Mouse (Mus musculus): ENCODE results near the gene 5430427O19Rik. TPM values are rescaled to one million over a fixed set of nuclear protein-coding genes. Genes with fewer than 3 reads are reported as not detected.

The 5430427O19Rik gene
- total RNA-seq (2021), result under 1 TPM in 1 of 2 experiments, not detected in 1; 0.14 TPM

DNA sequence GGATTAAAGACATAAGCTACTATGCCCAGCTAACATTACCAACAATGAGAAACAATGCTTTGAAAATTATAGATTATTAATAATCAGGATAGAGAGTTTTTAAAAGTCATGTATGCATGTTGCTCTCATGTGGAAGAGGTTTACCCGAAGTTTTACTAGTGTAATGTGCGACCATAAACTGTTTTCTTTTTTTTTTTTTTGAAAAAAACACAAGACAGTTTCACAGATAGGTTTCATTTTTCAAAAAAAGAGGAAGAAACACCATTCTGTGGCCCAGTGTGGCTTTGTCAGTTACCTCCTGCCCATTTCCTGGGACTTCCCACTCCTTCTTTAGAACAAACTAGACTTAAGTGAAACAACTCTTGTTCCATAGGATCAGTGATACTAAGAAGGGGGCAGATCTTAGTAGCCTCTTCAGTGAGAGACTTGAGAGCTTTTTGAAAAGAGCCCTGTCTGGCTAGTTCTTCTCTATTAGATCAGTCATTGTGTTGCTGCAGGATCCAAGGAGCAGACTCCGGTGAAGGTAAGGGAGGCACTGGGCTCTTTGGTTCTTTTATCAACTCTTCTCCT is at the start of gene 5430427O19Rik:
Gene 5430427O19Rik, plus strand, starts transcription at position 441 of the 570 bp plus-strand sequence.
- DNase-seq (ENCODE audit: extremely low spot score in 1 of 2, low spot score in 2 of 2), result no peak
- intact Hi-C loops (cut with DNase I), result loop anchor here (10.0 kb wide), 1 partner anchor 95 kb away; the partner anchor contains the start of gene Gk

DNA sequence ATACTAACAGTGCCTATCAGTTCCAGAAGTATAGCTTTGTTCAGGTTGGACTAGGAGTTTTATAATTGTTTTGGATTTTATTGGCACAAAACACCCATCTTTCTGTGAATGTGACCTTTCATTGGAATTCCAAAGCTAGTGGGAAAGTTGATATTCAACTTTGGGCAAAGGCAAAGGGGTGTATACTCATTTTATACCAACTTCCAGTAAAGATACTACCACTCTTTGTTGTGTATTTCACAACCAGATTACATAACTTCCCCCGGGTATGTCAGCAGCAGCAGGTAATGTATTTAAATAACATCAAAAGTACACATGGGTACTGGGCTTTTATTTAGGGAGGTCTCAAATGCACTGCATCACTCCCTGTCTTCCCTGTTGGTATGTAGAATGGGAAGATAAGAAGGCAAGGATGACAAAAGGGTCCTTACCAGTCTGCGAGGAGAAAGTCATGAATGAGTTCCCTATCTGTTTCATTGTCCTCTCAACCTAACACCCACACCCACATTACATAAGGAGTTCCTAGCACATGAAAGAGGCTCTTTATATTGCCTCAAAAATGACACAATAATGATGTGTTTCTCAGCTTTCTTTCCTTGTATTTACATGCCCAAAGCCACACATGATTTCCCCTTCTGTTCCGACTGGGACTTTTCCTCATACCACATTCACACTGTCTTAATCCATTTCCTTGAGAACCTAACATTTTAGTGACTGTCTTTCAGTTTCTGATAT is 42.3 kb upstream of the 5430427O19Rik start:
- DNase-seq (ENCODE audit: extremely low spot score in 1 of 2, low spot score in 2 of 2), result no peak
- intact Hi-C loops (cut with DNase I), result no loop called here

DNA sequence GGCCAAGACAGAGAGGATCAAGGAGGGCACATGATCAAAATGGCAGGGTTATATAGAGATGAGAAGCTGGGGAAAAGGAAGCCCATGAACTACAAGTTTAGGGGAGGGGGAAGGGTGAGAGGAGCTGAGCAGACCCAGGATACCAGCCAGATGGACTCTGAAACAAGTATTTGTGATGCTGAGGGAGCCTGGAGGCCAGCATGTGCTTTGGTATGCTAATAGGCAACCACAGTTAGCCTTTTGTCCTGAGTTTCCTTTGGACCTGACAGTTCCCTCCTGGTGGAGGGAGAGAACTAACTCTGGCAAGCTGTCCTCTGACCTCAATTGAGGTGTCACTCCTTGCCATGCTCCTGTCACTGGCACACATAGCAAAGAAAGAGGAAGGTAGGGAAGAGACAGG is 41.2 kb upstream of the 5430427O19Rik start:
- peak in 1 of 2 experiments; percentile 7 for DNase-seq (ENCODE audit: extremely low spot score in 1 of 2, low spot score in 2 of 2)
- intact Hi-C loops (cut with DNase I), result no loop called here

DNA sequence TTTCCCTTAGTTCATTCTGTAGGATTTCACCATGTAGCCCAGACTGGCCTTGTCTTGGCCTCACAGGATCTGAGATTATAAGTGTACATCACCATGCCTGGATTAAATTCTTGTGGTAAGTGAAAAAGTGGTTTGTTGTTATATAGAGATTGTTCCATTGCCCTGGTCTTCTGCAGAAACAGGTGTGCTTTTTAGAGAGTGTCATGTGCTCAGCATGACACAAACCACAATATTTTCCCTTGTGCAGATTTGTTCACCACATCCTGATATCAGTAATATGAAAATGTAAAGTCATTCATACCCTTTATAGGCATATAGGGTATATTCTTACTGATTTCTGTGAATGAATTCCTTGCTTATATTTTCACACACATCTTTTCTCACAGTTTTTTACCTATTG is 31.0 kb upstream of the 5430427O19Rik start:
- intact Hi-C loops (cut with DNase I), result no loop called here
- DNase-seq (ENCODE audit: extremely low spot score in 1 of 2, low spot score in 2 of 2), result no peak

DNA sequence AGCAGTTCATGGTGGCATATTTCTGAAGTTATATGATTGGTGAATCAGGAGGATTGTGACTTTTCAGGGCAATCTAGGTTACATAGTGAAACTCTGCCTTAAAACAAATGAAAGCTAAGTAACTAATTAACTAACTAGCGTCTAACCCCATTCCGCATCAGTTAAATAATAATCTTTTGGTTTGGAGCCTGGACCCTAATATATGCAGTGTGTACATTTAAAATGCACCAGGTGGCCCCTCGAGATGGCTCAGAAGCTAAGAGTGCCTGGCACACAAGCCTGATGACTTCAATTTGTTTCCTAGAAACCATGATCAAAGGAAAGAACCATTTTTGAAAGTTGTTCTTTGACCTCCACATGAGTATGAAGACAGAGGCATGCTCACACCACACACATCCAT is 14.2 kb upstream of the 5430427O19Rik start:
- DNase-seq (ENCODE audit: extremely low spot score in 1 of 2, low spot score in 2 of 2), result no peak
- intact Hi-C loops (cut with DNase I), result no loop called here

DNA sequence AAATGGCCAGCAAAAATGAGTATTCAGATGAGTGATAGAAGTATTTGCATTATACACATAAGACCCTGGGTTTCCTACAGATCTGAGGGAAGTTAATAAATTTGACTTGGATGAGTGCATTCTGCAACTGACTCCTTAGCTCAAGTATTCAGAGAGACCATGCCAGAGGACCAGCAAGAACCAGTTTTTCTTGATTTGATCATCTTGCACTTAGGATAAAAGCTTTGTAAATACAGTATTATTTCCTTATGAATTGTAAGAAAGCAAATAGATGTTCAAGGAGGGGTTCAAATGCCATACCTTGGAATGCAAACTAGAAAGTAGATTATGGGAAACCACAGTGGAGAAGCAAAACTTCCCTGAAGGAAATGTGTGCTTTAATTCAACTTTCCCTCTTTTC is 13.0 kb upstream of the 5430427O19Rik start:
- DNase-seq (ENCODE audit: extremely low spot score in 1 of 2, low spot score in 2 of 2), result no peak
- intact Hi-C loops (cut with DNase I), result no loop called here

DNA sequence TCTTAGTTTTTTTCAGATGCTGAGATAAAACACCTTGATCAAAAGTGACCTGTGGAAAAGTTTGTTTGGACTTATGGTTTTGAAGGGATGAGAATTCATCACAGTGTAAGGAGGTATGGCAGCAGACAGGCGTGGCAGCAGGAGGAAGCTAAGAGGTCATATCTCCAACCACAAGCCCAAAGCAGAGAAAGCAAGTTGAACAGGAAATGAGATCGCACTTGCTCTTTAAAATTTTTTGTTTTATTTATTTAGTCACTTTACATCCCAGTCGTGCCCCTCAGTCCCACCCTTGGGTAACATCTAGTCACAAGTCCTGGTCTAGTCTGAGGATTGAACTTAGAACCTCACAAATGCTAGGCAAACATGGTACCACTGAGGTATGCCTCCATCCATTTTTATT is 2.1 kb upstream of the 5430427O19Rik start:
- no peak for DNase-seq (ENCODE audit: extremely low spot score in 1 of 2, low spot score in 2 of 2)
- intact Hi-C loops (cut with DNase I), result no loop called here

DNA sequence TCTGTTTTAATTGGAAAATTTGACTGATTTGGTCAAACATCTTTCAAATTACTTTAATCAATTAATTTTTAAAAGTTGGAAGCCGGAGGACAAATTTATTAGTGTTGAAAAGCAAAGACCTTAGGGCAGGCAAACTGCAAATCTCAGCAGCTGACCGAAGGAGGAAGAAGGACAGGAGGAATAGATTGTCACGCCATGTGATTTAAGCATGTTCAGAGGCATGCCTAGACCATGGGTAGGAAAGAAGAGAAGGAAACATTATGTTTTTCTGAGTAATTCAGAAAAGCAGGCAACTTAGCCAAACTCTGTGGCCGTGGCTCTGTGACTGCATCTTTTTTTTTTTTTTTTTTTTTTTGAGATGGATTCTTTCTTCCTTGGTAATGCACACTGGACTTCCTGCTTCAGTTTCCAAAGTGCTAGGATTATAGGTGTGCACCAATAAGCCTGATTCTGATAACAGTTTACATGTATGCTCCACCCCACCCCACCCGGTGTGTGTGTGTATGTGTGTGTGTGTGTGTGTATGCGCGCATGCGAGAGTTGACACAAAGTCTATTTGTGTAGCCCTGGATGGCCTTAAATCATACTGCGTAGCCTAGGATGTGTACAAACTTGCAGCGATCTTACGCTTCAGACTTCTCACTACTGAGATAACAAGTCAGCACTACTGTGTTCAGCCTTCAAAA is 1.4 kb downstream of the 5430427O19Rik start:
- no peak for DNase-seq (ENCODE audit: extremely low spot score in 1 of 2, low spot score in 2 of 2)
- intact Hi-C loops (cut with DNase I), result loop anchor here (10.0 kb wide), 1 partner anchor 97 kb away; the partner anchor contains the start of gene Gk

DNA sequence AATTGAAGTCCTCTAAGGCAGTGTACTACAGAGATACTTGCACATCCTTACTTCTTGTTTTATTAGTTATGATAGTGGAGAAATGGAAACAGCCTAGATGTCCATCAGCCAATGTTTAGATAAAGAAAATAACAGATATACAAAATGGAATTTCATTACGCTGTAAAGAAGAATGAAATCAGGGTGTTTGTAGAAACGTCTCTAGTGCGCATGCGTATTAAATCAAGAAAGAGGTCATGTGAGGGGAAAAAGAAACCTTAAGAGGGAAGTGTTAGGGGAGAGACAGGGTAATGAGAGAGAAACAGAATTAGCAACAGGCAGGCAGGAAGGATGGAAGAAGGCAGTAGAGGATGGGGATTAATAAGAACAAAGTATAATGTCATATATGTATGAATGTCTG is 4.2 kb downstream of the 5430427O19Rik start:
- intact Hi-C loops (cut with DNase I), result loop anchor here (10.0 kb wide), 1 partner anchor 100 kb away; the partner anchor contains the start of gene Gk
- DNase-seq (ENCODE audit: extremely low spot score in 1 of 2, low spot score in 2 of 2), result no peak

DNA sequence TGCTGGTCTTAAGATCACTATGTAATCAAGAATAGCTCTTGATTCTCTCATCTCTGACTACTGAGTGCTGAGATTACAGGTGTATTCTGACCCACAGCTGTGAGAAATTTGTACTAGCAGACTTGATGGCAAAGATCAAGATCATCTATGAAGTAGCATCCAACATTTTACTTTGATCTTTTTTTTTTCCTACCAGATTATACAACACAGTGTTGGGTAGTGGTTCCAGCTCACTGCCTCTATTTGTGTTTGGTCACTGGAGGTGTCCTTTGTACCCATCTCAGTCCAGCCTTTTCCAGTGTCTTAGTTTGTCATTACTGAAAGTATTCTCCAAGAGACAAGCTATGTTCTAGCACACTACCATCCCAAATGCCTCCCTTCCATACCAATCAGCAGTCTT is 5.8 kb downstream of the 5430427O19Rik start:
- DNase-seq (ENCODE audit: extremely low spot score in 1 of 2, low spot score in 2 of 2), result no peak
- intact Hi-C loops (cut with DNase I), result loop anchor here (5.0 to 10.0 kb wide), 2 partner anchors 101 to 199 kb away; partner anchors contain the start of gene Gk

DNA sequence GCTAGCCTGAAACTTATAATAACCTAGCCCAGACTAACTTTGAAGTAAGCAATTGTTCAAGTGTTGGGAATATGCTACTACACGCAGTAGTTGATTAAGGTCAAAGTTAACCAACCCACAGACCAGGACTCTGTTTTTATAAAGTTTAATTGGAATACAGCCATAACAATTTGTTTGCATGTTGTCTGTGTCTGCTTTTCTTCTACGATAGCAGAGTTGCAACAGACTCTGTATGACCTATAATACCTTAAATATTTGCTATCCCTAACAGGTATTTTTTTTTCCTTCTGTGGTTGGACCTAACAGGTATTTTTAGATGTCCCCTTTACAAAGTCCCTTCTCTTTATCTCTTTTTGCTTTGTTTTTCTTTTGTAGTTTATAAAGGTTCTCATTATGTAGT is 7.6 kb downstream of the 5430427O19Rik start:
- intact Hi-C loops (cut with DNase I), result loop anchor here (5.0 to 10.0 kb wide), 2 partner anchors 103 to 200 kb away; partner anchors contain the start of gene Gk
- DNase-seq (ENCODE audit: extremely low spot score in 1 of 2, low spot score in 2 of 2), result no peak

DNA sequence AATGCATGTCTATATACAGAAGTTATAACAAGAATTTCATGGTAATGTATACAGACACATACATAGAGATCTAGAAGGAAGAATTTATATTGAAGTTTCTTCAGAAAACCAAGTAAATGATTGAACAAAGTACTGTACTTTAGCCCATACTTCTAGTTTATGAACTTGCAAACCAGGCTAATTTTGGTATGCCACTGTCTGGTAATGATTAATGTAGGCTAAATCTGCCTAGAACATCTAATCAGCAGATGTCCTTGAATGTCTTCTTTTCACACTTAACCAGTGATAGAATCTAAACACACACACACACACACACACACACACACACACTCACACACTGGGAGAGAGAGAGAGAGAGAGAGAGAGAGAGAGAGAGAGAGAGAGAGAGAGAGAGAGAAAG is 8.1 kb downstream of the 5430427O19Rik start:
- intact Hi-C loops (cut with DNase I), result loop anchor here (5.0 to 10.0 kb wide), 2 partner anchors 103 to 201 kb away; partner anchors contain the start of gene Gk
- DNase-seq (ENCODE audit: extremely low spot score in 1 of 2, low spot score in 2 of 2), result no peak

DNA sequence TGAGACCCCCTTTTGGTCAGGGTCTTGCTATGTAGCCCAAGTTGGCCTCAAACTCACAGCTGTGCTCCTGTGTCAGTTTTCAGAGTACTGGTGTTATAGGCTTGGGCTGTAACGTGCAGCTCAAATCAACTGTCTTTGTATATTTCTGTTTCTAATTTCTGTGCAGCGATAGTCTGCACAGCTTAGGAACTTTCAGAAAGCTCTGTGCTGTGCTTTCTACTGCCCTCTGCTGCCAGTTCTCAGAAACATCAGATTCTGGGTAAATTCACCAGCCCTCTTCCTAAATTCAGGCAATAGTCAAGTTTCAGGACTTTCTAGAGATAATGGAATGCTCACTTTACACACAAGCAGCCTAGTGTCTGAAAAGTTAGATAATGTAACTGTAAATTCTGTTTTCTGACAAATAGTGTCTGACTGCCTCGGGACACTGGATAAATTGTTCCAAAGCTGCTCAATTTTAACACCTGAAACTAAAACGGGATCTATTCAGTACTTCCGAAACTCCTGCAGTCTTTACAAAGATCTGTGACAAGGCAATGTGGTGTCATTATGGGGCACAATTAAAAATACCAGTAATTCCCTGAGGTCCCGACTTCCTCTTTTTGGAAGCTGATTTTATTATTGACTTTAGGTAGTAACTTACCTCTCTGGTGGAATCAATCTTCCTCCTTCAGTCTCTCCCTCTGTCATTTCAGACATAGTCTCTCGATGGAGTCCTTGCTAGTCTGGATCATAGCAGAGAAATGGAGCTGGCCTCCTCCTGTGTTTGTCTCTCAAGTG is 9.2 kb downstream of the 5430427O19Rik start:
- intact Hi-C loops (cut with DNase I), result loop anchor here (5.0 to 10.0 kb wide), 2 partner anchors 105 to 202 kb away; partner anchors contain the start of gene Gk

DNA sequence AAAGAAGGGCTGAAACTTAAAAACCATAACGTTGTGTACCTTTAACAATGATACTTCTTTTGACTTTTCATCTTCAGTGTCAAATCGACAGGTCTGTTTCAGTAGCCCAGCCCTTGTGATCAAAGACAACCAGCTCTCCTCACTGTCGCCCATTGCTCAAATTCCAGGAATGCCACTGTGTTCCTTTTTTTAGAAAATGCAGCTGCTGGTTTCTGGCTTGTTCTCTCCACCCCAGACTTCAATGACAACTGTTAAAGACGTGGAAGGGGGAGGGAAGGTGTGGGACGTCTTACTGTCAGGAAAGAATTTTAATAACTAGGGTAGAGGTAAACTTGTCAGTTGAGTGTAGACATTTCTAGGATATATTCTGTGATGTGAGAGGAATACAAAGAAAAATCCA is 16.5 kb downstream of the 5430427O19Rik start:
- intact Hi-C loops (cut with DNase I), result no loop called here
- no peak for DNase-seq (ENCODE audit: extremely low spot score in 1 of 2, low spot score in 2 of 2)

More for the DNA sequence above, 9.2 kb downstream of the 5430427O19Rik start:
- DNase-seq (ENCODE audit: extremely low spot score in 1 of 2, low spot score in 2 of 2), result peak; percentile 15 to 23

DNA sequence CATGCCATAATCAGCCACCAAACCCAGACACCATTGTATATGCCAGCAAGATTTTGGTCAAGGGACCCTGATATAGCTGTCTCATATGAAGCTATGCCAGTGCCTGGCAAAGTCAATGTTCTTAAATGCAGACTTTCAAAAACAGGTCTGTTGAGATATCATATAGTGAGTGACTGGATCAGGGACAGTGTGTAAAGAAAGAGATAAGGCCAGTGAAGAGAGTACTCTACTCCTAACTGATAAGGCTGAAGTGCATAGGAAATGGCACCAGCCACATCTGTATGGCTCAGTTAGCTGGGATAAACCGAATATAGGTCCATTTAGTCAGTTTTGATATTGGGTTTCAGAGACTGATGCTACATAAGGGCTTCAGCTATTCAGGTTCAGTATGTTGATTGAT is 31.0 kb downstream of the 5430427O19Rik start:
- DNase-seq (ENCODE audit: extremely low spot score in 1 of 2, low spot score in 2 of 2), result no peak
- intact Hi-C loops (cut with DNase I), result no loop called here

DNA sequence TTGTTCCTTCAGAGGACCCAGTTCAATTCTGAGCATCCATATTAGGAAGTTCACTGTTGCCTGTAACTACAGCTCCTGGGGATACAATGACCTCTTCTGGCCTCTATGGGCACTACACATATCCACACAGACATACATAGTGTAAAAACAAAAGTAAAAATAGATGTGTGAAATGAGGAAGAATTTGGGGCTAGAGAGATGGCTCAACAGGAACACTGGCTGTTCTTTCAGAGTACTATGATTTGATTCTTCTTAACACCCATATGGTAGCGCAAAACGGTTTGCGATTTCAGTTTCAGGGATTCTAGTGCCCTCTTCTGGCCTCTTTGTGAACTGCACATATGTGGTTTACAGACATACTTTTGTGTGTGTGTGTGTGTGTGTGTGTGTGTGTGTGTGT is 48.9 kb downstream of the 5430427O19Rik start:
- intact Hi-C loops (cut with DNase I), result loop anchor here (2.0 kb wide), 1 partner anchor 242 kb away; no protein-coding TSS in a partner anchor
- DNase-seq (ENCODE audit: extremely low spot score in 1 of 2, low spot score in 2 of 2), result peak in 1 of 2 experiments; percentile 15

DNA sequence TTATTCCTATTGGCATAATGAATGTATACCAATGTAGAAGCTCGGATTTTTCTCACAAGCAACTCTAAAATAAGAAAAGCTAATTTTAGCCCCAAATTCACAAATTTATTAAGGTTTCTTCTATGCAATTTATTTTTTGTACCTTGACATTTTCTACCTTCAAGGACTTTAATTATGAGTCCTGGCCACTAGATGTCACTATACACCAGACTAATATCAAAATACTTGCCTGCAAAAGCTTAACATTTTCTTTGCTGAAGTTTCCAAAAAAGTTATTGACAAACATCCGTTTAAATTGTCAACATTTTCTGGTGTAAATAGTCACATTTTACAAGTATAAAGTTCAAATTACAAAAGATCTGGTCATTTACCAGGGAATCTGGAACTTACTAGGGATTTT is 62.8 kb downstream of the 5430427O19Rik start:
- no peak for DNase-seq (ENCODE audit: extremely low spot score in 1 of 2, low spot score in 2 of 2)
- intact Hi-C loops (cut with DNase I), result no loop called here

All from left cerebral cortex, postnatal 10 days (tissue).